Mouse (Mus musculus) brain, embryonic 14.5 days (tissue): ENCODE measurements around the gene Zdhhc22.

ENCODE experiments used
- CTCF ChIP-seq: fragments of 200-500 bp; IDR thresholded peaks from 2 replicates; pipeline ENCODE4 v1.5.1; 2012; ENCODE audit warnings: inconsistent platforms, mild to moderate bottlenecking, moderate library complexity, borderline replicate concordance; ENCODE audit not compliant: insufficient read depth, insufficient read length; ENCODE audit errors: extremely low read depth
- POLR2A ChIP-seq: fragments of 200-500 bp; IDR thresholded peaks from 2 replicates; pipeline ENCODE4 v1.6.1; 2012; ENCODE audit warnings: mild to moderate bottlenecking, inconsistent platforms, borderline replicate concordance; ENCODE audit not compliant: poor library complexity, insufficient read depth, insufficient read length, severe bottlenecking; ENCODE audit errors: extremely low read depth

- TF ChIP-seq CTCF (no peak), POLR2A (no peak)
Observed at GRCm38 (mm10) chr12:86990755-86991110, 503 bp upstream of the Zdhhc22 start.
